Mouse (Mus musculus) thymus, adult 2 months (tissue): ENCODE measurements around the gene Pla2g2d.

Source experiments
- CTCF ChIP-seq: fragments of 200-500 bp; IDR thresholded peaks from 2 replicates; pipeline ENCODE4 v1.5.1; 2012; ENCODE audit warnings: mild to moderate bottlenecking, control low read depth, low read length, moderate library complexity, borderline replicate concordance; ENCODE audit not compliant: control insufficient read depth, poor library complexity, insufficient read depth; ENCODE audit errors: extremely low read depth
- POLR2A ChIP-seq: fragments of 200-500 bp; IDR thresholded peaks from 2 replicates; pipeline ENCODE4 v1.6.1; 2012; ENCODE audit warnings: mild to moderate bottlenecking, low read length, control low read depth, moderate library complexity; ENCODE audit not compliant: control insufficient read depth, poor library complexity, insufficient read depth; ENCODE audit errors: extremely low read depth

GRCm38 (mm10) chr4:138827147-138827546 lies 51.6 kb downstream of the Pla2g2d start:
- TF ChIP-seq CTCF = no peak
- no peak for TF ChIP-seq POLR2A
